Mouse (Mus musculus) neural tube, embryonic 11.5 days (tissue): ENCODE measurements around the gene Inpp1. TPM values are rescaled to one million over a fixed set of nuclear protein-coding genes. Genes with fewer than 3 reads are reported as not detected.

ENCODE experiments used
- ATAC-seq: fragments of 200-750 bp; cut with Nextera tagmentation; 2 replicates; pipeline ENCODE4 v1.8.0; 2017; ENCODE audit warnings: moderate number of reproducible peaks, mild to moderate bottlenecking, moderate TSS enrichment, moderate library complexity; ENCODE audit not compliant: insufficient read depth, low FRiP score, low TSS enrichment
- DNase-seq: peaks from one replicate; pipeline ENCODE4 v3.0.0-alpha.2; 2015; ENCODE audit warnings: low spot score
- H3K27ac ChIP-seq: fragments of 300-500 bp; sonication (generic); 2 replicates; pipeline ENCODE4 v1.5.1; 2014; ENCODE audit warnings: low read depth, mild to moderate bottlenecking, low read length
- H3K27me3 ChIP-seq: fragments of 300-500 bp; sonication (generic); 2 replicates; pipeline ENCODE4 v1.6.1; 2014; ENCODE audit warnings: mild to moderate bottlenecking, low read length, mixed read lengths; ENCODE audit not compliant: control insufficient read depth, insufficient read depth
- H3K36me3 ChIP-seq: fragments of 300-500 bp; sonication (generic); 2 replicates; pipeline ENCODE4 v1.6.1; 2014; ENCODE audit warnings: mild to moderate bottlenecking, low read length, moderate library complexity, mixed read lengths; ENCODE audit not compliant: control insufficient read depth, insufficient read depth
- H3K4me1 ChIP-seq: fragments of 300-500 bp; sonication (generic); 2 replicates; pipeline ENCODE4 v1.6.1; 2014; ENCODE audit warnings: low read length, mixed read lengths; ENCODE audit not compliant: control insufficient read depth, insufficient read depth
- H3K4me2 ChIP-seq: fragments of 300-500 bp; sonication (generic); 2 replicates; pipeline ENCODE4 v1.6.1; 2014; ENCODE audit warnings: low read depth, mild to moderate bottlenecking, moderate library complexity
- H3K4me3 ChIP-seq: fragments of 300-500 bp; sonication (generic); 2 replicates; pipeline ENCODE4 v1.5.1; 2014; ENCODE audit warnings: low read depth, low read length
- H3K9ac ChIP-seq: fragments of 300-500 bp; sonication (generic); 2 replicates; pipeline ENCODE4 v1.6.1; 2014; ENCODE audit warnings: mild to moderate bottlenecking, low read length
- H3K9me3 ChIP-seq: fragments of 300-500 bp; sonication (generic); 2 replicates; pipeline ENCODE4 v1.6.1; 2016; ENCODE audit warnings: low read length; ENCODE audit not compliant: control insufficient read depth
- WGBS: fragments of 180-500 bp; shearing (Covaris S2); extraction: QIAGEN DNeasy Blood & Tissue Kit; methylation state at CpG from one replicate; pipeline ENCODE4 v1.1.7; 2014; 5-methylcytosine and 5-hydroxymethylcytosine counted together
- polyA plus RNA-seq: library from polyadenylated mRNA; unstranded; fragments of >200 nt; fragmentation: Nextera tagmentation; extraction: Ambion mirVana; gene quantifications from 2 replicates; pipeline ENCODE4 v1.2.1, GENCODE M21; 2014

Gene Inpp1
- polyA plus RNA-seq, 1 experiment from 2014 or later = 11.3 TPM

GRCm38 (mm10) chr1:52844354-52844753, 26.9 kb upstream of the Inpp1 start:
- Histone ChIP-seq H3K9ac (no peak overlapping the region), H3K4me2 (peak overlapping the region; percentile 30), H3K4me1 (no peaks in the 10 kb centered on the region), H3K27ac (no peak overlapping the region), H3K4me3 (peak overlapping the region; percentile 53; the same call in 1 of the 2 replicates), H3K36me3 (no peaks in the 10 kb centered on the region), H3K9me3 (no peaks in the 10 kb centered on the region), H3K27me3 (no peaks in the 10 kb centered on the region)
- no peak for DNase-seq
- 22% methylated on average over 3 of the region's 3 CpGs for WGBS
- ATAC-seq = peak; percentile 14; the same call in 1 of the 2 replicates

GRCm38 (mm10) chr1:52839099-52839498, 21.6 kb upstream of the Inpp1 start:
- Histone ChIP-seq H3K27ac (no peak overlapping the region), H3K4me1 (no peaks in the 10 kb centered on the region), H3K4me3 (no peak overlapping the region), H3K27me3 (no peaks in the 10 kb centered on the region), H3K4me2 (no peak overlapping the region), H3K36me3 (no peaks in the 10 kb centered on the region), H3K9ac (no peak overlapping the region), H3K9me3 (no peaks in the 10 kb centered on the region)
- ATAC-seq = no peak
- 97% methylated on average over 3 of the region's 3 CpGs for WGBS
- DNase-seq = no peak

GRCm38 (mm10) chr1:52817813-52818147, 292 bp upstream of the Inpp1 start:
- no peak for DNase-seq
- Histone ChIP-seq H3K4me1 (no peaks in the 10 kb centered on the region), H3K27ac (no peak overlapping the region), H3K36me3 (no peaks in the 10 kb centered on the region), H3K4me2 (peak overlapping the region; percentile 86), H3K27me3 (no peaks in the 10 kb centered on the region), H3K9ac (peak overlapping the region; percentile 86), H3K9me3 (no peaks in the 10 kb centered on the region), H3K4me3 (peak overlapping the region; percentile 69)
- ATAC-seq = no peak
- 3% methylated on average over 7 of the region's 7 CpGs for WGBS

- Histone ChIP-seq H3K4me1 (no peaks in the 10 kb centered on the region), H3K4me3 (no peak overlapping the region), H3K9me3 (no peaks in the 10 kb centered on the region), H3K27me3 (no peaks in the 10 kb centered on the region), H3K9ac (no peak overlapping the region), H3K4me2 (peak overlapping the region; percentile 86), H3K36me3 (no peaks in the 10 kb centered on the region), H3K27ac (no peak overlapping the region)
- WGBS = 62% methylated on average over 13 of the region's 13 CpGs
- DNase-seq (peak; percentile 17), ATAC-seq (peak; percentile 50)
Measured at GRCm38 (mm10) chr1:52816232-52816891, 1.1 kb downstream of the Inpp1 start.

- H3K4me2 ChIP-seq = no peak overlapping the region
- no peak overlapping the region for H3K27ac ChIP-seq
- no peak overlapping the region for H3K4me3 ChIP-seq
- ATAC-seq (no peak), DNase-seq (no peak)
- H3K9me3 ChIP-seq = no peaks in the 10 kb centered on the region
- no peaks in the 10 kb centered on the region for H3K36me3 ChIP-seq
- H3K9ac ChIP-seq = no peak overlapping the region
- H3K4me1 ChIP-seq = no peaks in the 10 kb centered on the region
- 90% methylated on average over 6 of the region's 6 CpGs for WGBS
- no peaks in the 10 kb centered on the region for H3K27me3 ChIP-seq
Measured at GRCm38 (mm10) chr1:52808456-52808855, 9.0 kb downstream of the Inpp1 start.

GRCm38 (mm10) chr1:52805041-52805440, 12.4 kb downstream of the Inpp1 start:
- no peaks in the 10 kb centered on the region for H3K27me3 ChIP-seq

GRCm38 (mm10) chr1:52802406-52802975, 15.0 kb downstream of the Inpp1 start:
- no peak overlapping the region for H3K4me2 ChIP-seq
- no peak overlapping the region for H3K4me3 ChIP-seq
- H3K36me3 ChIP-seq = no peaks in the 10 kb centered on the region
- no peaks in the 10 kb centered on the region for H3K9me3 ChIP-seq
- DNase-seq (no peak), ATAC-seq (no peak)
- no peaks in the 10 kb centered on the region for H3K4me1 ChIP-seq
- 90% methylated on average over 5 of the region's 5 CpGs for WGBS
- H3K27me3 ChIP-seq = no peaks in the 10 kb centered on the region
- no peak overlapping the region for H3K27ac ChIP-seq
- H3K9ac ChIP-seq = no peak overlapping the region

More at GRCm38 (mm10) chr1:52805041-52805440, 12.4 kb downstream of the Inpp1 start:
- ATAC-seq = no peak
- H3K27ac ChIP-seq = no peak overlapping the region
- no peak overlapping the region for H3K4me3 ChIP-seq
- no peaks in the 10 kb centered on the region for H3K36me3 ChIP-seq
- no peak overlapping the region for H3K4me2 ChIP-seq
- no peak for DNase-seq
- H3K9me3 ChIP-seq = no peaks in the 10 kb centered on the region
- 79% methylated on average over 1 of the region's 1 CpGs for WGBS
- H3K4me1 ChIP-seq = no peaks in the 10 kb centered on the region
- H3K9ac ChIP-seq = no peak overlapping the region

GRCm38 (mm10) chr1:52801651-52802050, 15.8 kb downstream of the Inpp1 start:
- Histone ChIP-seq H3K27me3 (no peaks in the 10 kb centered on the region), H3K27ac (no peak overlapping the region), H3K4me3 (no peak overlapping the region), H3K9ac (no peak overlapping the region), H3K4me2 (no peak overlapping the region), H3K36me3 (no peaks in the 10 kb centered on the region), H3K4me1 (no peaks in the 10 kb centered on the region), H3K9me3 (no peaks in the 10 kb centered on the region)
- ATAC-seq = no peak
- WGBS = 87% methylated on average over 5 of the region's 5 CpGs
- no peak for DNase-seq

- ATAC-seq = no peak
Measured at GRCm38 (mm10) chr1:52800340-52800740, 17.1 kb downstream of the Inpp1 start.

More at GRCm38 (mm10) chr1:52800340-52800740, 17.1 kb downstream of the Inpp1 start:
- H3K4me3 ChIP-seq = no peak overlapping the region
- no peaks in the 10 kb centered on the region for H3K27me3 ChIP-seq
- no peak for DNase-seq
- H3K4me1 ChIP-seq = no peaks in the 10 kb centered on the region
- 72% methylated on average over 3 of the region's 3 CpGs for WGBS
- H3K9ac ChIP-seq = no peak overlapping the region
- no peak overlapping the region for H3K27ac ChIP-seq
- no peaks in the 10 kb centered on the region for H3K36me3 ChIP-seq
- H3K9me3 ChIP-seq = no peaks in the 10 kb centered on the region
- no peak overlapping the region for H3K4me2 ChIP-seq
